Mouse (Mus musculus) erythroblast, embryonic 14.5 days (primary cell): ENCODE results near the gene Cel. TPM values are rescaled to one million over a fixed set of nuclear protein-coding genes. Genes with fewer than 3 reads are reported as not detected.
A peak's percentile ranks its signal among the peaks of the same experiment; 100 is the strongest.

ENCODE experiments used
- H3K27me3 ChIP-seq: 2 replicates; pipeline ENCODE4 v1.6.1; 2012; ENCODE audit warnings: inconsistent platforms; ENCODE audit not compliant: control insufficient read depth
- H3K36me3 ChIP-seq: 2 replicates; pipeline ENCODE4 v1.6.1; 2012; ENCODE audit warnings: mild to moderate bottlenecking, inconsistent platforms; ENCODE audit not compliant: control insufficient read depth
- H3K4me1 ChIP-seq: 2 replicates; pipeline ENCODE4 v1.6.1; 2012; ENCODE audit warnings: inconsistent platforms; ENCODE audit not compliant: control insufficient read depth
- H3K4me3 ChIP-seq: replicated peaks from 2 replicates; pipeline ENCODE3; 2012; ENCODE audit warnings: moderate library complexity, mild to moderate bottlenecking, inconsistent platforms
- H3K9me3 ChIP-seq: 2 replicates; pipeline ENCODE4 v1.6.1; 2012; ENCODE audit warnings: low read length, inconsistent platforms, mixed read lengths; ENCODE audit not compliant: control insufficient read depth
- GATA1 ChIP-seq: IDR thresholded peaks from 2 replicates; pipeline ENCODE4 v1.6.1; 2012; ENCODE audit warnings: low read length, inconsistent platforms, mixed read lengths
- TAL1 ChIP-seq: IDR thresholded peaks from 3 replicates; pipeline ENCODE4 v1.6.1; 2012; ENCODE audit warnings: low read length, inconsistent platforms, mixed read lengths
- polyA plus RNA-seq: library from polyadenylated mRNA; stranded (reverse); fragments of >175 nt; gene quantifications from 2 replicates; pipeline ENCODE4 v1.2.3, GENCODE M21; 2012

The Cel gene
- polyA plus RNA-seq, 1 experiment, result not detected

DNA sequence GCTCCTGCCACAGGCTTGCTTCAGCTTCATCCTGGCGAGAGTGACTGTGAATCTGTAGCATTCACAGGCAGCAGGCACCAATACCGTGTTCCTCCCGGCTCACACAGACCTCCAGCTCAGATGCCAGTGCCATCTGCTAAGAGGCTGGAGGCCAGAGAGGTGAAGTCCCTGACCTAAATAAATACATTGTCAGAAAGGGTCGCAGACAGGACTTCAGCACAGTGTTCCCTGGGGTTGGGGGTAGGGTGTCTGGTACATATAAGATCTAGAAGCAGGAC is 28.0 kb downstream of the Cel start:
- Histone ChIP-seq H3K4me1 (peaks cover 7% of the 10 kb centered on the region), H3K9me3 (no peaks in the 10 kb centered on the region), H3K4me3 (no peak overlapping the region), H3K36me3 (no peaks in the 10 kb centered on the region), H3K27me3 (peaks cover 14% of the 10 kb centered on the region)
- TF ChIP-seq GATA1 (no peak), TAL1 (no peak)

GRCm38 (mm10) chr2:28534436-28535262 is 28.6 kb downstream of the Cel start:
- Histone ChIP-seq H3K27me3 (peaks cover 14% of the 10 kb centered on the region), H3K36me3 (no peaks in the 10 kb centered on the region), H3K4me1 (peaks cover 7% of the 10 kb centered on the region), H3K4me3 (no peak overlapping the region), H3K9me3 (no peaks in the 10 kb centered on the region)
- TF ChIP-seq TAL1, result no peak
- no peak for TF ChIP-seq GATA1

- peaks cover 7% of the 10 kb centered on the region for H3K4me1 ChIP-seq
- peak overlapping the region; percentile 54 for H3K4me3 ChIP-seq
- no peaks in the 10 kb centered on the region for H3K36me3 ChIP-seq
- TF ChIP-seq GATA1, result no peak
- TF ChIP-seq TAL1, result no peak
- peaks cover 14% of the 10 kb centered on the region for H3K27me3 ChIP-seq
- H3K9me3 ChIP-seq, result no peaks in the 10 kb centered on the region
These were observed 29.2 kb downstream of the Cel start for GRCm38 (mm10) chr2:28533901-28534435.

- peaks cover 7% of the 10 kb centered on the region for H3K4me1 ChIP-seq
- TF ChIP-seq GATA1, result no peak
- TF ChIP-seq TAL1, result no peak
These were observed 30.0 kb downstream of the Cel start for GRCm38 (mm10) chr2:28532938-28533771.

GRCm38 (mm10) chr2:28530311-28530710 is 32.9 kb downstream of the Cel start:
- Histone ChIP-seq H3K4me3 (no peak overlapping the region), H3K27me3 (peaks cover 14% of the 10 kb centered on the region), H3K4me1 (peaks cover 16% of the 10 kb centered on the region), H3K9me3 (no peaks in the 10 kb centered on the region), H3K36me3 (no peaks in the 10 kb centered on the region)
- TF ChIP-seq GATA1, result no peak

More at GRCm38 (mm10) chr2:28532938-28533771, 30.0 kb downstream of the Cel start:
- Histone ChIP-seq H3K9me3 (no peaks in the 10 kb centered on the region), H3K36me3 (no peaks in the 10 kb centered on the region), H3K4me3 (peak overlapping the region; percentile 54), H3K27me3 (peaks cover 14% of the 10 kb centered on the region)

DNA sequence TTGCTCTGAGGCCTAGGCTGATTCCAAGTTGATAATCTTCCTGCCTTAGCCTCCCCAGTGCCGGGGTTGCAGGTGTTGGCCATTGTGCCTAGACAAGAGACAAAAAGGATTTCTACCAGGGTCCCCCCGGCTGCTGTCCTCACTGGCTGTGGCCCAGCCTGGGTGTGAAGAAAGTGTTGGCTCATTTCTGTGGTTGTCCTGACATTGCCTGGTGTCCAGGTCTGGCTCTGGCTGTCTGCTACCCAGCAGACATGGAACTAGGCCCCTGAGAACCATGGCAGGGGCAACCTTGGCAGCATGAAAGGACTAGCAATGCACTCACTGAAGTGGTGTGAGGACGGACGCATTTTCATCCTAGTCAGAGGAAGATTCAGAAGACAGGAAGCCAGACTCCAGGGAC is 33.3 kb downstream of the Cel start:
- Histone ChIP-seq H3K27me3 (peaks cover 14% of the 10 kb centered on the region), H3K4me1 (peaks cover 19% of the 10 kb centered on the region), H3K9me3 (no peaks in the 10 kb centered on the region), H3K4me3 (no peak overlapping the region), H3K36me3 (no peaks in the 10 kb centered on the region)
- TF ChIP-seq TAL1 (no peak), GATA1 (no peak)

DNA sequence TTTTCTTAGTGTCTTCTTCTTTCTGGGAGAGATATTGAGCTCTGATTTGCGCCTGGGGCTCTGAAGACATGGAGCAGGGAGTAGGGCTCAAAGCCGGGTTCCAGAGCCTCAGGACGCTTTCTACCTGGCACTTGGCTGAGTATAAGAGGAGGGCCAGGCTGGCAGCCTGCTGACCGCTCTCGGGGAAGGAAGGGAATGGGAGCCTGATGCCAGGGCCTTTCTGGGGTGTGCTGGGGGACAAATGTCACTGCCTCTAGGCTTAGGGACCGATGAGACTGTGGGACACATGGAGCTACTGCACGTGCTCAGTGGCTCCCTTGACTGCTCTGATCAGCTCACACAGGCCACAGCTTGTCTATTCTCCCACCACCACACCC is 34.9 kb downstream of the Cel start:
- Histone ChIP-seq H3K4me1 (peaks cover 17% of the 10 kb centered on the region), H3K9me3 (no peaks in the 10 kb centered on the region), H3K4me3 (no peak overlapping the region), H3K36me3 (no peaks in the 10 kb centered on the region), H3K27me3 (peaks cover 4% of the 10 kb centered on the region)
- no peak for TF ChIP-seq GATA1
- TF ChIP-seq TAL1, result no peak

DNA sequence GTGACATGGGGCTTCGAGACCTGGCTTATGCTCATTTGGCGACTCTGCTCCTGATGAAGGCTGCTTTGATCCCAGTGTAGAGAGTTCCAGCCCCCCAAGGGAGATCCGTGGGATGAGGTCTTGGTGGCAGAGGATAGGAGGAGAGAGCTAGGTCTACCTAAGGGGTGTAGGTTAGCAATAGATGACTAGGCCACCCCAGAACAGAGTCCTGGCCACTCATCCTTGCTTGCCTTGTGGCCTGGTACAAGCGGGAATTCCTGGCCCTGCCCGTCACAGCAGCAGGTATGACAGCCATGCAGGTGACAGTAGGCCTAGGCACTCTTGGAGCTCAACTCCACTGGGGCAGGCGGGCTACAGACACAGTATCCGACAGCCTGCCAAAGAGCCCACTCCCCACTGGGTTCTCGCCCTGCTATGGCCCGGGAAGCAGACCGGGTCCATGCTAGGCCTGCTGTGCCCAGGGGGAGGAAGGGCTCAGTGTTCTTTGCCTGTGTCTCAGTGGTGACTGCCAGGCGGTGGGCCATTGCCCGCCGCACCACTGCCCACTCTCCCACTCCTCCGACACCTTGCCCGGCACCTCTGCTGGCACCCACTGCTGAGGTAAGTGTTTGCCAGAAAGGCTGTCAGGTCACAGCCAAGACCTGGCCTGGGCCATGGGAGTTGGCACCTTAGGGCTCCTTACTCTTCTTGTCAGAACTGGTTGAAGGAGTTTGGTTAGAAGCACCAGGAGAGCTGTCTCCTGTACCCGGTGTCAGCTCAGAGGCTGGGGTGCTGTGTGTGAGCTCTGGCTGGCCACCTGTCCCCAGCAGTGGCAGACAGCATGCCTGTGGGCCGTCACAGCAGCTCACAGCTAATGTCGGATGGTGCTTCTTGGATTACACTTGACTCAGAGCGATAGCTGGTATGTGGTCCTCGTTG is 35.5 kb downstream of the Cel start:
- Histone ChIP-seq H3K36me3 (no peaks in the 10 kb centered on the region), H3K27me3 (no peaks in the 10 kb centered on the region; the same call in 1 of the 2 replicates), H3K9me3 (no peaks in the 10 kb centered on the region), H3K4me1 (peaks cover 14% of the 10 kb centered on the region), H3K4me3 (no peak overlapping the region)
- TF ChIP-seq GATA1 (no peak), TAL1 (no peak)
